Mouse (Mus musculus) right cerebral cortex, postnatal 4 days (tissue): Measurements from ENCODE around the gene Grk6.

Experiments
- DNase-seq: peaks from one replicate; pipeline ENCODE4 v3.0.0-alpha.2; 2022

The Grk6 gene

DNA sequence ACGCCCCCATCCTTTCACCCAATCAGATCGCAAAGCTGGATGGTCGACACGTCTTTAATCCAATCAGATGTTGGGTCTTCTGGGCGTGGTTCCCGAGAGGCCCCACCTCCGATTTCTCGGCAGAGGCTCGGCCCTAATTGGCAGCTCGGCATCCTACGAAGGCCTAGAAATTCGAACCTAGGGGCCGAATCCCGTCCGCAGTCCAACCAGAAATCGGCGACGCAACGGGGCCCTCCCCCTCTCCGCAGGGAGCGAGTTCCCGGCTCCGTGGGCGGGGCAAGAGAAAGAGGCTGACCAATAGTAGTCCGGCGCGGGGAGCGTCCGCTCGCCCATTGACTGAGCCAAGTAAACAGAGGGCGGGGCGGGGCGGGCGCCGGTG is at the start of gene Grk6:
Grk6 (plus strand) TSS at position 136 of the 379 bp plus-strand sequence.
- DNase-seq, result peak; percentile 98

DNA sequence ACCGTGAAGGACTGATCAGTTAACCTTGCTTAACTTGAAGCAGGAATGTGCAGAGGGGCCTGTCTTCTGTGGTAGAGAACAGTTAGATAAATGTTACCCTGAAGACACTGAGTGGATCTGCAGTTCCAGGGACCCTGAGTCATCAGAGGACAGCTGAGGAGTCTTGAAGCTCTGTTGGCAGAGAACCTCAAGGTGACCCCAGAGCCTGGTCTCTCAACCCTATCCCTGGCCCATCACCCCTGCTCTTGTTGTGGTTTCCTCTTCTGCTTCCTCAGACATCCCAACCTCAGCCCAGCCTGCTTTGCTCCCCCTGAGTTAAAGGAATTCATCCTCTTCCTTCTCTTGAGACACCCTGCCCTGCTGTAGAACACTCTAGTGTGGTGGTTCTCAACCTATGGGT is 46.8 kb upstream of the Grk6 start, which contains the start of gene Slc34a1:
Slc34a1 (plus strand) TSS at position 100 of the 400 bp plus-strand sequence.
- no peak for DNase-seq

DNA sequence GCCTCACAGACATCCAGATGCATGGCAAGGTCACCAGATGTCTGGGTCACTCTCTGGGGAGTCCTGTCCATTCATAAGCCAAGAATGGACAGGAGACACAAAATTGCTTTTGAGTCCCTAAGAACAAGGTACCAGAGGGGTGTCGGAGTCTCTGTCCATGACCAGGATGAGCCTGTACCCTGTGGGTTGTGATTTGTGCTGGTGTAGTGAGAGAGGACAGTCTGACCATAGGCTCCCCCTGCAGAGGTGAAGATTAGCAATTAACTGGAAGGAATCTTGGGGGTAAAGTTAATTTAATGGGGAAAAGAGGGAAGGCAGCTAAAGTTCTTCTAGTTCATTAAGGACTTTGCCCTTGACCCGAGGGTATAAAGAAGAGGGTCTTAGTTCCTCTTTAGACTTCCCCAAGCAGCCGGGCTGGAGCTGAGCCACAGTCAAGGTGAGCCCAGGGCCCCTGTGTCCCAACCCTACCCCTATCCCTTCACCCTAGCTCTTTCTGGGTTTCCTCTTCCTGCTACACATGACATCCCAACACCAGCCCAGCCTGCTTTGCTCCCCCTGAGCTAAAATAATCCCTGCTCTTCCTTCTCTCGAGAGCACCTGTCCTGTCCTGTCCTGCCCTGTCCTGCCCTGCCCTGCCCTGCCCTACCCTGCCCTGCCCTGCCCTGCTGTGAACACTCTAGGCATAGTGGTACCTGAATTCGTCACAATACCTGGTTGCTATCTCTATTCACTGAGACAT is 45.4 kb upstream of the Grk6 start:
- DNase-seq, result no peak

DNA sequence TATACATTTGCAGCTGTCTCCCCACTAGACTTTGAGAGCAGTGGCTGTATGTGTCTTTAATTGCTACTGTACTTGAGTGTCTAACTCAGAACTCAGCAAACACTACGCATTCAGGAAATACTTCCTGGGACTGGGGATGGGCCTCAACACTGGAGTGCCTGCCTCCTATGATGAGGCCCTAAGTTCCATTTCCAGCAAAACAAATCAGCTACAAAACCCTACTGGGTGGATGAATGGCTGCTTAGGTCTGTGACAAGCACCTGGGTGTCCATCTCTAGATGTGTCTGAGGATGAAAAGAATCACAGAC is 44.9 kb upstream of the Grk6 start:
- no peak for DNase-seq

DNA sequence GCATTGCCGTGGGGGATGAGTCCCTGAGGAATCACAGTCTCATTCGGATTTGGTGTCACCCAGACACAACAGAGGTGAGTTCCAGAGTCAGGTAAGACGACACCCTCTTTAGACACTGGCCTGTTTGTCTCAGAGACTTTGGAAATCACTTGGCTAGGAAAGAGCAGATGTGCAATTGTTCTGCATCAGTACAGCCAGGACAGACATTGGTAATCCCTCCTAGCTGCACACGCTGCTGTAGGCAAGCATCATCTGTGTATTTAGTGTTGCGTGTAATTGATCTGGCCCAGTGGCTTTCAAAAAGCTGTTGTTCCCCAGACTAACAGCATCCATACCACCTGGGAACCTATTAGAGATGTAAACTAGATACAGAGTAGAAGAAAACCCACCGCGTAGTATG is 41.6 kb upstream of the Grk6 start:
- DNase-seq, result no peak

DNA sequence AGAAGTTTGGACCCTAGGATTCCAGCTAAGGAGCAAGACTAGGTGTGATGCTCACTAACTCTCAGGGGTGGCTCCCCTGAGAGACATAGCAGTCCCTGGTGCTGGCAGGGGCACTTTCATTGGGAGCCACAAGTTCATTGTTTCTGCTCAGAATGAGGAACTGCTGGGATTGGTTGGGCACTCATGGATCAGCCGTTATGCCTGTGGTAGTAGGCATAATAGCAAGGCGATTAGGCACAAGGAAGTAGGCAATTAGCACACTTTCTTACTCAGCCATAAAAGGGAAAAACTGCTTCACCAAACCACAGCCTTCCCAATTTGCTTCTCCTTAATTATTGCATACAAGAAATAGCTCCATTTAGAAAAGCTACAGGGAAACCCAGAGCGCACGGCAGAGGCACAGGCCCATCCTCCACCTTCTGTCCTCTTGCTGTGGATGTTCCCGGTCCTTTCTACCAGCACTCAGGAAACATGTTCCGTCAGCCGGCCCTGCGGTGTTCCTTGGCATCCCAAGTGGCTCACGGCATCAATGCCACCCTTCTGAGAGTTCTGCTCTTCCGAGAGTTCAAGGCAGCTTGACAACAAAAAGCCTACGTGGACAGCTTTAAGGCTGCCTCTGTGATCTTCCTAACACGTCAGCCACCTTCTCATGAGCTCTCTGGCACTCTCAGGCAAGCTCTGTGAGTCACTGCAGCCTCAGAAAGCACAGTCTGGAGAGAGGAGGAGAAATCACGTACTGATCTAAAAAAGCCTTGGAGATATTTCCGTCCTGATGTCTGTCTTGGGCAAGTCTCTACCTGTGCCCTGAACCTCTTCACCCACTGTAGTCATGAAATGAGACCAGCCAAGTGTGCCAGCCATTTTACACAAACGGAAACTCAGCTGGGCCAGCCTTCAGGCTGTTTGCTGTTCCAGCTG is 40.7 kb upstream of the Grk6 start:
- DNase-seq, result no peak

DNA sequence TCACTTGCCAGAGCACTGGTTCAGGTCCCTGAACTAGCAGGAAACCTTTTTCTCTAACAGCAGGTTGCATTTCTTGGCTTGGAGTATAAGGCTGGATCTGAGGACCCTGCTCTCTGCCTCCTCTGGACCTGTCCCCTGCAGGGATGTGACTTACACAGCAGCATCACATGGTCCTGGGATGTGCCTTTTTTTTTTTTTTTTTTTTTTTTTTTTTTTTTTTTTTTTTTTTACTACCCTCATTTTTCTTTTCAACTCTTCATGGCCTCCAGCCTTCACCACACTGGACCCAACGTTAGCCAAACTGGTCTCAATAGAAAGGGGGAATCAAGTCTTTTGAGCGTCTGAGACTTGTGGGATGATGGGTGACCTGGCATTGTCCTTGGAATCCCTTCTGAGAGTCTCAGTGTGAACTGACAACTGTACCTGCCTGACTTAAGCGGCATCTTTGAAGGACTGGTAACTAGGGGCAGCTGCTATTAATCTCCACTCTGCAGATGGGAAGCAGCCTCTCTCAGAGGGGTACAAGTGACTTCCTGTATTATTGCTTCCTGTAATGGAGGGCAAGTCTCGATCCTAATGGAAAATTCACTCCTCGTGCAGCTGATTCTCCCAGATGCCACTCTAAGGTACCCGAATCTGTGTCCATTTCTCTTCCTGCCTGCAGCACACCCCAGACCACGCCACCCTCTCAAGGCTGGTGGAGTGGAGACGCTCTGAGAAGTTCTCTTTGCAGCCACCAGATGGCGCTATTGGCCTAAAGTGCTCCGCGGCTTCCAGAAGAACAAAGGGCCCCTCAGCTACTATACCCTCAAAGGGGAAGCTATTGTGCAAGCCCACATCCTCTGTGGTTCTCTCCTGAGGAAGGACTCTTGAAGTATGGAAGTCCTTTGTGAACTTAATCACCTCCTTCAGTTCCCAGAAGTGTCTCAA is 39.8 kb upstream of the Grk6 start:
- peak; percentile 85 for DNase-seq

DNA sequence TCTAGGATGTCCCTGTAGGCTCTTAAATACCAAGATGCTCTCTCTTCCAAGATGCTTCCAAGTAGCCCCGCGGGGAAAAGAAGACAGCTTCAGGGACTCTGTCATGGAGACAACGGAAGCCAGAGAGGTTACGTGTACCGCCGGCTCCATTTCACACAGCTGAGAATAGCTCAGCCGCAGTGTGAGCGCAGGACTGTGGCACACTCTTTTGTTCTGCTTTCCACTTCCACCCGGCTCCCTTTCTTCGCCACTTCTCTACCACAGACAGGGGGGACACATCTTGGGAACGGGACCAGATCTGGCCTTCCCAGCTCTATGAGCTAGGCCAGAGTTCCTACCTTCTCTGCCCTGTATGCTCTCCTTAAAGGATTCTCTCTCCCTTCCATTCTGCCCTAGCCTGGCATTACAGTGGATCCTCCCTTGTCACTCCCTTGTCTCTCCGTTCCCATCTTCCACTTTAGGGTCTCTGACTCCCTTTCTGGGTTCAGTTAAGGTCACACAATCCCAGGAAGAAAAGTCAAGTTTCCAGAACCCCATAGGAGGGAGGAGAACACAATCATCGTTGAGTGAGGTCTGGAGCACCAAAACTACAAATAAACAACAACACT is 39.0 kb upstream of the Grk6 start:
- DNase-seq, result no peak

DNA sequence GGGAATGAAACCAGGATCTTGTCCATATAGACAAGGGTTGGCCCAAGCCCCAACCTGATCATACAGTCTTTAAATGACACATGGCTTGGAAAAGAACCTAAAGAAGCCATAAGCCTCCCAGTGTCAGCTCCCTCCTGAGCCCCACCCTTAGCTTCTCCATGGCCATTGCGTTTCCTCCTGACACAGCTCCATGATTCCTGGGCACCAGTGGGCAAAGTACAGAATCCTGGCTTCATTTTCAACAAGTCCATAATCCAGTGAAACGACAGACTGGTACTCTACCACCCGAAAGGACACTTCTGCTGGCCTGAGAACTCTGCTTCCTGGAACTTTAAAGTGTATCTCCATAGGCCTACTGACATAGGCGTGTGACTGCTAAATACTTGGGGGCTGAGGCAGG is 37.5 kb upstream of the Grk6 start:
- DNase-seq, result no peak

DNA sequence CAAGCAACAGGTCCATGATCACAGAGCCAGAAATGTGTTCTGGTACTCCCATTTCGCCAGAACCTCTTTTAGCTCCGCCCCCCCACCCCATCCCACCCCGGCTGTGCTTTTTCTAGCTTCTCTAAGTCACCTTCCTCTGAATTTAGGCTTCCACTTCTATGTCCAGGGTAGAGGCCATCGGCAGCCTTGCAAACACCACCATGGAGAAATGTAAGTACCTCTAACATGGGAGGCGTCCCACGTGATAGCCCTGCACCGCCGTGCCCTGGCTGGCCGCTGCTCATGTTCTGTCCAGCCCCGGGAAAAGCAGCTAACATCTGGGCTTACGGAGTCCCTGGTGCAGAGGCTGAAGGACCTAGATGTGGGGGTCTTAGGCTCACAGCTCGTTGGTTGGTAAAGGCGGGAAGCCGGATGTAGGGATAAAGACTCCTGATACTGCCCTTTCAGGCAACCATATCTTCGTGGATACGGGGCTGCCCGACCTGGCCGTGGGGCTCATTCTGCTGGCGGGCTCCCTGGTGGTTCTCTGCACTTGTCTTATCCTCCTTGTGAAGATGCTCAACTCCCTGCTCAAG is 36.2 kb upstream of the Grk6 start:
- DNase-seq, result no peak

DNA sequence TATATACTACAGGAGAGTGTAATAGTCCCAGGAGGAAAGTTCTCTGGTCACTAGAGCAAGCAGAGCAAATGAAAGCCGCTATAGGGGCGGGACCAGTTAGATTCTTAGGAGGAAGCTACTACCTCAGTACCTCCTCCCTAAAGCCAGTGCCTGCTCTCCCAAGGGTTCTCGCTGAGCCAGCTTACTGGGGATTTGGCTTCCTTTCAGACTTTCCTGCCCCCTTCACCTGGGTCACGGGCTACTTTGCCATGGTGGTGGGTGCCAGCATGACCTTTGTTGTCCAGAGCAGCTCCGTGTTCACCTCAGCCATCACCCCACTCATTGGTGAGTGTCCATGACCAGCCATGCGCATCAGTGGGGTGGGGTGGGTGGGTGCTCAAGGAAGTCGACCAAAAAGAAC is 33.0 kb upstream of the Grk6 start:
- no peak for DNase-seq

DNA sequence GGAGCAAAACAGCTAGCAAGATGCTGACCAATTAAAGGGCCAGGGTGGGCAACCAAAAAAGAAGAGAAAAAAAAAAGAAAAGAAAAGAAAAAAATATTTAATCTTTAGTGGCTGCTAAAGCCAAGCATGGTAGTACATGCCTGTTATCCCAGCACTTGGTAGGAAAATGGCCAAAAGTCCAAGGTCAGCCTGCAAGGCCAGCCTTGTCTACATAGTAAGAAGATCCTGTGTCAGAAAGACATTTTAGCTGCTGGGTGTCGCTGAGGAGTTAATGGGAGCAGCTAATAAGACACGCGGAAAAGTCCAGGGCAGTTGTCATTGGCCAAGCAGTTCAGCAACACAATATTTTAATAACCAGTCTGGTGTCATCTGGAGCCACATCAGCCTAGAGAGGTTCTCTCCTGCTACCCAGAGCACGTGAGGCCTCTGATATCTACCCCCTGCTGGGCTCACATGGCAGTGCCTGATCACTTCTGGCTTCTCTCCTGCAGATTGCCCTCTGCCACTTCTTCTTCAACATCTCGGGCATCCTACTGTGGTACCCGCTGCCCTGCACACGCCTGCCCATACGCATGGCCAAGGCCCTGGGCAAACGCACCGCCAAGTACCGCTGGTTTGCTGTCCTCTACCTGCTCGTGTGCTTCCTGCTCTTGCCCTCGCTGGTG is 32.1 kb upstream of the Grk6 start:
- no peak for DNase-seq

DNA sequence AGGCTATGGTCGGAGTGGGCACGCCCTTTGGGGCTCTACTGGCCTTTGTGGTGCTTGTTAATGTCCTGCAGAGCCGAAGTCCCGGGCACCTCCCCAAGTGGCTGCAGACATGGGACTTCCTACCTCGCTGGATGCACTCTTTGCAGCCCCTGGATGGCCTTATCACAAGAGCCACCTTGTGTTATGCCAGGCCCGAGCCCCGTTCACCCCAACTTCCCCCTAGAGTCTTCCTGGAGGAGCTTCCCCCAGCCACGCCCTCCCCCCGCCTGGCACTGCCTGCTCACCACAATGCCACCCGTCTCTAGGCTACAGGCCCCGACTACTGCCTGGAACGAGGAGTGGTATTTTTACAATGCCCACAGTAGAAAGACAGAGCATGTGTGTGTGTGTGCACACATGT is 31.5 kb upstream of the Grk6 start:
- DNase-seq, result no peak

DNA sequence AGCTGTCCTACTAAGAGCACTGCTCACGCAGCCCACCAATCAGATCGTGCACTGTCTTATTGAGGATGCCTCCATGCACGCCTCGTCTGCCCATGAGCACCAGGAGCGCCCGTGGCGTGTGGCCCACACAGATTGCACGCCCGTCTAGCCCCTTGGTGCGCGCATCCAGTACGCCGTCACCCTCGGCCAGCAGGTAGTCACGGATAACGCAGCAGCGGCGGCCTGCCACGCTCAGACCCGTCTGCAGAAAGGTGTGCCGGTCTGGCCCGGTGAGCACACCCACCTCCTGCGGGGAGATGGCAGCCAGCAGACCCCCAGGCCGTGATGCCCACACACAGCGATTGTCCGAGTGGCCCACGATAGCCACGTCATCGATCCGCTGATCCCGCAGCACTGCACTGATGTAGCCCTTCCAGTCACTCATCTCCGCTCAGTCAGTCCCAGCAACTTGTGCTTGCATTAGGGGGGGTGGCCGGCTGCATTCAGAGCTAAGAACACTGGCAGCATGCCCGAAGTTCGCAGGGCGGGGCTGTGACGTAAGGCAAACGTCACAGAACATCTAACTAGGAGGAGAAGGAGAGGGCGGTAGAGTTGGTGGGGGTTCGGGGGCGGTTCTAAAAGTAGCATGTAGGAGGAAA is 30.0 kb upstream of the Grk6 start, which contains the start of gene Pfn3:
Pfn3 (minus strand) TSS at position 490 of the 638 bp plus-strand sequence.
- peak; percentile 83 for DNase-seq

DNA sequence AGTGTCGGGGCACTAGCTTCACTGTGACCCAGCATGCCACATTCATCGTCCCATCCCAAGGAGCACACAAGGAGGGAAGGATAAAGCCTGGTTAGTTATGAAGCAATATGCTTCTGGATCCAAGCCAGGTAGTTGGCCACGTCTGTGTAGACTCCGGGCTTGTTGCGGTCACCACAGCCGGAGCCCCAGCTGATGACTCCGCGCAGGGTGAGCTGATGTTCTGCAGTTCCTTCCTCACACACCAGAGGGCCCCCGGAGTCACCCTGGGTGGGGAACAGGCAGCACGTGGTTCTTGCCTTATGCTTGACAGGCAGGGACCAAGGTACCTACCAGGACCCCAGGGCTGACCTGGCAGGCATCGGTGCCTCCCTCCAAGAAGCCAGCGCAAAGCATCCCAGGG is 26.9 kb upstream of the Grk6 start:
- DNase-seq, result peak; percentile 86

DNA sequence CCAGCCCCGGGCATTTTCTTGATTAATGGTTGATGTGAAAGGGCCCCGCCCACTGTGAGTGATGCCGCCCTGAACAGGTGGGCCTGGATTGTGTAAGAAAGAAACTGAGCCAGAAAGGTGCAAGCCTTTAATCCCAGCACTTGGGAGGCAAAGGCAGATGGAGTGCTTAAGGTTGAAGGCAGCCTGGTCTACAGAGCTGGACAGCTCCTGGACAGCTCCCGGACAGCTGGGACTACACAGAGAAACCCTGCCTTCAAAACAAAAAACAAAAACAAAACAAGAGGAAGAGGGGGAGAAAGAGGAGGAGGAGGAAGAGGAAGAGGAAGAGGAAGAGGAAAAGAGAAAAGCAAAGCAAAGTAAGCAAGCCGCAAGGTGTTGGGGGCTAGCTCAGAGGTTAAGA is 25.7 kb upstream of the Grk6 start:
- DNase-seq, result no peak

DNA sequence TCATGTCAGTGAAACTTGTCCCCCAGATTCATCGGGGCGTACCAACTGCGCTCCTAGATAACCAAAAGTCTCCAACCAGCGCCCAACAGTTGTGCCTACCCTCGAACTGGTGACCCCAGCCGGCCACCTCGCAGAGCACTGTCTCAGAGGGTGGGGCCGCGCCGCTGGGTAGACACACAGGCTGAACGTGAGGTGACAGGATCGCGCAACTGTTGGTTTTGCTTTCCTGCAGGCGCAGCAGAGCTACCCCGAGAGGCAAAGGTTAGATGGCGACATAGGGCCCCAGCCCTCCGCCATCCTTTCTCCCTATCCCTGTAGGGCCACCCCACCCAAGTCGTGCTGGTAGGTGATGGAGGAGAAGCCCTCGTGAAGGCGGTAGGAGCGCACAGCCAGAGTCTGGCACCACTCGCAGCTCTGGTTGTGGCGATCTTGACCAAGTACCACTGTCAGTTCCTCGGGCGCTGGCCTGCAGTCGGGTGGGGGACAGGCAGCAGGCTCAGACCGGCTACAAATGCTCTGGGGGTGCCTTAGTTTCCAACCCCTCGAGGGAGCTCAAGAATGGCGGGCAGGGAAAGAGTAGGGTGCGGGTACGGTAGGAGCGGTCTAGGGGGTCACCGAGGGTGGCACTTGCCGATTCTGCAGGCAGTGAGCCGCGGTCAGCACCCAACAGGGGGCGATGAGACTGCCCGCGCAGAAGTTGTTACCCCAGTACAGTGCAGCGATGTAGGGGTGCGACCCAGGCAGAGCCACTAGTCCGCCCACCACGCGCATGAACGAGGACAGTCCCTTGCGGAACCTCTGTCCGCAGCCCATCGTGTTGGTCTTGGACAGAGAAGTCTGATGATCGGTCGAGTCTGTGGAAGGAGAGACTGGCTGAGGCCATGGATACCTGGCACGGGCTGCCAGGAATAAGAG is 24.6 kb upstream of the Grk6 start:
- no peak for DNase-seq

DNA sequence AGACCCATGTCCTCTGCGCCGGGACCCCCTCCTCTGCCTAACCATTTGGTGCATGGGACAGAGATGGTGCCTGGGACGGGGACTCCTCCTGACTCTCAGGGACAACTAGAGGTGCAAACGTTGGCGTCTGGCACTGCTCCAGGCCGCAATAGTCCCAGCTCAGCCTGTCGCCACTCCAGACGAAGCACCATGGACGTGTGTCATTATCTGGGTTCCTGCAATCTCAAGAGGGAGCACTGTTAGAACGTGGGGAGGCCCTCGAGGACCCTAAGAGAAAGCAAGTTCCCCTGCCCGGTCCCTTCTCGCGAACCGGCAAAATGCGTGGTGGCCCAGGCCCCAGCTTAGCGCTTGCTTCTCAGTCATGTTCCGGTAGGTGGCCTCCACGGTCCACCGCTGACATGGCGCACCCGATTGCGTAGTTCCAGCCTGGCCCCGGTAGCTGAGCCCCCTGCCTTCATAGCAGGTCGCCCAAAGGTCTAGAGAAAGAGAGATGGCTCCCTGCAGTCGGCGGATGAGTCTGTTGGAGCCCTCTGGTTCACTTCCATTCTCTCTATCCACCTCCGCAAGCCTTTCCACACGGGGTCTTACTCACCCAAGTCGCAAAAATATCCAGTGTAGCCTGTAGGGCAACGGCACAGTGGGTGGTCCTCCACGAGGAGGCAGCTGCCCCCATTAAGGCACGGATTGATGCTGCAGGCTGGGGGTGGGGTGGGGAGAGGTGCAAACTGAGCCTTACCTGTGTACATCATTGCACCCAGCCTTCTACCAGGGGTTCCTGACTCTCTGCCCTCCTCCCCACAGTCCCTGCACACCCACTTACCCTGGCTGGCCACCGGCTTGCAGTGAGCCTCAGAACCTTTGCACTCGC is 23.7 kb upstream of the Grk6 start:
- DNase-seq, result peak; percentile 68

DNA sequence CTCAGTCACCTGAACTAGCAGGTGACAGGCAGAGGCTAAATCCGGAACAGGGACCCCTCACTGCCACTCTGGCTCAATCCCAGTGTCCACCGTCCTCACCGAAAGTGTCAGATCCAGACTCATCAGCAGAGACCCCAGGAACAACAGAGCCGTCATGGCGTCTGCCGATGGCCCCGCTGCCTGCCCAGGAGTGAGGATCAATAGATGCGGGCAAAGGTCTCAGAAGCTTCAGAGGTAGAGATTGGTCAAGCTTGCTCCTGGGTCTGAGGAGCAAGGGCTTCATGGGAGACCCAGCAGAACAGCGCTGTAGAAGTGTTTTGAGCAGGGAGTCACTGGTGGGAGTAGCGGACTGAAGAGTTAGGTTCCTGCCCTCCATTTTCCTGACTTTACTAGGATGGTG is 18.3 kb upstream of the Grk6 start, which contains the start of gene F12:
F12 (minus strand) TSS at position 181 of the 400 bp plus-strand sequence.
- no peak for DNase-seq
